Comparison of ENCODE assay signal across 8 mouse cellular contexts in genomic region chr4:133633332-133634042, GRCm38 (mm10). TPM values are rescaled to one million over a fixed set of nuclear protein-coding genes. Genes with fewer than 3 reads are reported as not detected.
A peak's percentile ranks its signal among the peaks of the same experiment; 100 is the strongest.
DNase-seq lines count a peak whose midpoint lies in the region; ATAC-seq and TF ChIP-seq lines count a peak whose summit lies in the region.

No protein-coding gene starts in this region.

- peak overlapping the region; percentile 93 for H3K4me2 ChIP-seq in forebrain, embryonic 12.5 days
- peak overlapping the region; percentile 86 for H3K4me2 ChIP-seq in heart, postnatal 0 days (ENCODE audit: low read depth, low read length)
- H3K4me2 ChIP-seq in liver, postnatal 0 days (ENCODE audit: low read depth, low read length) = peak overlapping the region; percentile 97
- H3K4me2 ChIP-seq in neural tube, embryonic 14.5 days (ENCODE audit: low read depth, low read length) = peak overlapping the region; percentile 75

- peaks cover 28% of the 10 kb centered on the region for H3K4me1 ChIP-seq in forebrain, embryonic 12.5 days
- no peaks in the 10 kb centered on the region for H3K4me1 ChIP-seq in heart, postnatal 0 days (ENCODE audit: control insufficient read depth, insufficient read depth)
- H3K4me1 ChIP-seq in liver, postnatal 0 days (ENCODE audit: insufficient read depth) = peaks cover 22% of the 10 kb centered on the region
- H3K4me1 ChIP-seq in neural tube, embryonic 14.5 days (ENCODE audit: control insufficient read depth, insufficient read depth, low read length) = peaks cover 14% of the 10 kb centered on the region

- no peaks in the 10 kb centered on the region for H3K9me3 ChIP-seq in forebrain, embryonic 12.5 days
- H3K9me3 ChIP-seq in heart, postnatal 0 days (replicated peaks; ENCODE audit: control insufficient read depth, low read length) = no peaks in the 10 kb centered on the region
- H3K9me3 ChIP-seq in liver, postnatal 0 days (ENCODE audit: low read length) = no peaks in the 10 kb centered on the region
- no peaks in the 10 kb centered on the region for H3K9me3 ChIP-seq in neural tube, embryonic 14.5 days (ENCODE audit: control insufficient read depth, low read length)

- H3K27ac ChIP-seq in forebrain, embryonic 12.5 days = peak overlapping the region; percentile 66
- peak overlapping the region; percentile 71 for H3K27ac ChIP-seq in heart, postnatal 0 days (ENCODE audit: low read depth)
- peak overlapping the region; percentile 81 for H3K27ac ChIP-seq in liver, postnatal 0 days (ENCODE audit: low read depth)
- peak overlapping the region; percentile 80 for H3K27ac ChIP-seq in neural tube, embryonic 14.5 days (ENCODE audit: low read depth, low read length)

- no peak for TF ChIP-seq EP300 in heart, postnatal 0 days (IDR thresholded peaks at IDR 0.05; ENCODE audit: low read depth)
- TF ChIP-seq EP300 in liver, postnatal 0 days (IDR thresholded peaks at IDR 0.05; ENCODE audit: low read depth) = no peak

- peak; percentile 85 to 91 for DNase-seq in CD8-positive naive resting alpha-beta T cell, adult 2 months (ENCODE audit: low read depth in 2 of 2, low spot score in 2 of 2)
- DNase-seq in c-Kit-positive CD71-positive TER-119-negative erythroid progenitor cells, embryonic 14.5 days (ENCODE audit: low read depth) = peak; percentile 76
- DNase-seq in heart, postnatal 0 days (ENCODE audit: low spot score) = peak; percentile 71
- DNase-seq in kidney, postnatal 4 days = peak; percentile 92 to 94
- DNase-seq in liver, postnatal 0 days = peak; percentile 93
- peak; percentile 93 for DNase-seq in testis, postnatal 10 days (ENCODE audit: low spot score)

- peak overlapping the region; percentile 79 for H3K4me3 ChIP-seq in forebrain, embryonic 12.5 days (replicated peaks)
- peak overlapping the region; percentile 74 for H3K4me3 ChIP-seq in heart, postnatal 0 days (ENCODE audit: low read depth, low read length)
- H3K4me3 ChIP-seq in liver, postnatal 0 days (ENCODE audit: low read depth, low read length) = peak overlapping the region; percentile 77
- peak overlapping the region; percentile 84 for H3K4me3 ChIP-seq in neural tube, embryonic 14.5 days (ENCODE audit: low read depth, low read length)

- no peaks in the 10 kb centered on the region for H3K36me3 ChIP-seq in forebrain, embryonic 12.5 days (replicated peaks)
- no peaks in the 10 kb centered on the region for H3K36me3 ChIP-seq in heart, postnatal 0 days (replicated peaks; ENCODE audit: control insufficient read depth, insufficient read depth, low read length)
- no peaks in the 10 kb centered on the region for H3K36me3 ChIP-seq in liver, postnatal 0 days (replicated peaks; ENCODE audit: insufficient read depth, low read length)
- H3K36me3 ChIP-seq in neural tube, embryonic 14.5 days (ENCODE audit: control insufficient read depth, insufficient read depth, low read length) = no peaks in the 10 kb centered on the region

- 14% methylated on average over 24 of the region's 47 CpGs for WGBS in forebrain, embryonic 12.5 days
- 11% methylated on average over 28 of the region's 47 CpGs for WGBS in heart, postnatal 0 days
- 32% methylated on average over 9 of the region's 47 CpGs for WGBS in liver, postnatal 0 days (ENCODE audit: insufficient replicate concordance)
- WGBS in neural tube, embryonic 14.5 days = 13% methylated on average over 30 of the region's 47 CpGs

- ATAC-seq in forebrain, embryonic 12.5 days (ENCODE audit: low FRiP score) = peak; percentile 91
- ATAC-seq in heart, postnatal 0 days (ENCODE audit: insufficient read depth, low read depth) = peak; percentile 90
- peak; percentile 92 for ATAC-seq in liver, postnatal 0 days
- peak; percentile 90 for ATAC-seq in neural tube, embryonic 14.5 days (ENCODE audit: low read depth)

- H3K9ac ChIP-seq in forebrain, embryonic 12.5 days = peak overlapping the region; percentile 88
- H3K9ac ChIP-seq in heart, postnatal 0 days (replicated peaks; ENCODE audit: low read depth, low read length) = peak overlapping the region; percentile 91
- peak overlapping the region; percentile 91 for H3K9ac ChIP-seq in liver, postnatal 0 days (replicated peaks)
- H3K9ac ChIP-seq in neural tube, embryonic 14.5 days (replicated peaks; ENCODE audit: low read depth, low read length) = peak overlapping the region; percentile 92

- H3K27me3 ChIP-seq in forebrain, embryonic 12.5 days = no peaks in the 10 kb centered on the region
- H3K27me3 ChIP-seq in heart, postnatal 0 days (ENCODE audit: control insufficient read depth, insufficient read depth, low read length) = no peaks in the 10 kb centered on the region
- no peaks in the 10 kb centered on the region for H3K27me3 ChIP-seq in liver, postnatal 0 days (ENCODE audit: insufficient read depth, low read length)
- no peaks in the 10 kb centered on the region for H3K27me3 ChIP-seq in neural tube, embryonic 14.5 days (ENCODE audit: control insufficient read depth, insufficient read depth, low read length)

- TF ChIP-seq CTCF in heart, postnatal 0 days (IDR thresholded peaks at IDR 0.05; ENCODE audit: low read depth) = peak; percentile 65
- TF ChIP-seq CTCF in liver, postnatal 0 days (IDR thresholded peaks at IDR 0.05; ENCODE audit: low read depth) = peak; percentile 80

RNA-seq across cellular contexts. Expression of gene Zdhhc18, which starts 16.5 kb away (rescaled TPM):
- 2.8 and 4.6 TPM in 2 replicates for polyA plus RNA-seq in forebrain, embryonic 12.5 days (2016; fragmentation: Nextera tagmentation; extraction: Ambion mirVana)
- total RNA-seq in heart, postnatal 0 days (2014; rRNA removed; ENCODE audit: low replicate concordance) = 11.4 and 21.8 TPM in 2 replicates
- polyA plus RNA-seq in heart, postnatal 0 days (2015; fragmentation: Nextera tagmentation; extraction: Ambion mirVana) = 1.7 and 2.3 TPM in 2 replicates
- 2.1 and 2.6 TPM in 2 replicates for polyA plus RNA-seq in liver, postnatal 0 days (2015; fragmentation: Nextera tagmentation; extraction: Ambion mirVana)
- polyA plus RNA-seq in neural tube, embryonic 14.5 days (2014; fragmentation: Nextera tagmentation; extraction: Ambion mirVana) = 4.3 and 6.1 TPM in 2 replicates

RNA-seq across cellular contexts. Expression of gene Sfn, which starts 31.5 kb away (rescaled TPM):
- 3.9 and 6.8 TPM in 2 replicates for polyA plus RNA-seq in forebrain, embryonic 12.5 days (2016; fragmentation: Nextera tagmentation; extraction: Ambion mirVana)
- 2.6 and 6.8 TPM in 2 replicates for total RNA-seq in heart, postnatal 0 days (2014; rRNA removed; ENCODE audit: low replicate concordance)
- 0.18 and 0.37 TPM in 2 replicates for polyA plus RNA-seq in heart, postnatal 0 days (2015; fragmentation: Nextera tagmentation; extraction: Ambion mirVana)
- polyA plus RNA-seq in liver, postnatal 0 days (2015; fragmentation: Nextera tagmentation; extraction: Ambion mirVana) = 0.40 and 0.59 TPM in 2 replicates
- 1.4 TPM in 2 replicates for polyA plus RNA-seq in neural tube, embryonic 14.5 days (2014; fragmentation: Nextera tagmentation; extraction: Ambion mirVana)

RNA-seq across cellular contexts. Expression of gene Pigv, which starts 39.0 kb away (rescaled TPM):
- 17.3 and 18.0 TPM in 2 replicates for polyA plus RNA-seq in forebrain, embryonic 12.5 days (2016; fragmentation: Nextera tagmentation; extraction: Ambion mirVana)
- 8.7 and 13.7 TPM in 2 replicates for total RNA-seq in heart, postnatal 0 days (2014; rRNA removed; ENCODE audit: low replicate concordance)
- polyA plus RNA-seq in heart, postnatal 0 days (2015; fragmentation: Nextera tagmentation; extraction: Ambion mirVana) = 12.9 and 13.5 TPM in 2 replicates
- polyA plus RNA-seq in liver, postnatal 0 days (2015; fragmentation: Nextera tagmentation; extraction: Ambion mirVana) = 5.2 and 5.9 TPM in 2 replicates
- polyA plus RNA-seq in neural tube, embryonic 14.5 days (2014; fragmentation: Nextera tagmentation; extraction: Ambion mirVana) = 10.9 and 13.0 TPM in 2 replicates

RNA-seq across cellular contexts. Expression of gene Gpn2, which starts 49.3 kb away (rescaled TPM):
- polyA plus RNA-seq in forebrain, embryonic 12.5 days (2016; fragmentation: Nextera tagmentation; extraction: Ambion mirVana) = 26.0 and 26.6 TPM in 2 replicates
- total RNA-seq in heart, postnatal 0 days (2014; rRNA removed; ENCODE audit: low replicate concordance) = 8.9 and 17.2 TPM in 2 replicates
- polyA plus RNA-seq in heart, postnatal 0 days (2015; fragmentation: Nextera tagmentation; extraction: Ambion mirVana) = 8.6 and 8.8 TPM in 2 replicates
- polyA plus RNA-seq in liver, postnatal 0 days (2015; fragmentation: Nextera tagmentation; extraction: Ambion mirVana) = 10.2 and 10.9 TPM in 2 replicates
- polyA plus RNA-seq in neural tube, embryonic 14.5 days (2014; fragmentation: Nextera tagmentation; extraction: Ambion mirVana) = 17.0 and 18.8 TPM in 2 replicates

RNA-seq across cellular contexts. Expression of gene Gpatch3, which starts 58.9 kb away (rescaled TPM):
- polyA plus RNA-seq in forebrain, embryonic 12.5 days (2016; fragmentation: Nextera tagmentation; extraction: Ambion mirVana) = 8.7 and 9.8 TPM in 2 replicates
- total RNA-seq in heart, postnatal 0 days (2014; rRNA removed; ENCODE audit: low replicate concordance) = 8.2 and 9.4 TPM in 2 replicates
- polyA plus RNA-seq in heart, postnatal 0 days (2015; fragmentation: Nextera tagmentation; extraction: Ambion mirVana) = 3.5 and 3.6 TPM in 2 replicates
- 4.5 and 5.3 TPM in 2 replicates for polyA plus RNA-seq in liver, postnatal 0 days (2015; fragmentation: Nextera tagmentation; extraction: Ambion mirVana)
- 6.4 and 6.7 TPM in 2 replicates for polyA plus RNA-seq in neural tube, embryonic 14.5 days (2014; fragmentation: Nextera tagmentation; extraction: Ambion mirVana)

Comparison
In these comparisons a context has a peak if more than half of its experiments do, and no peak if none do; other contexts are left out.
1. Peak in every context shown above with its lines: DNase-seq, ATAC-seq, H3K4me3 ChIP-seq and H3K27ac ChIP-seq.